Mouse (Mus musculus) urinary bladder, postnatal 10 days (tissue): ENCODE measurements around the gene Ndc1.
"Not testable (repeated sequence)": the region's sequence is repeated elsewhere in the genome, so short reads cannot be mapped to it uniquely, and the experiment has no call there.

ENCODE experiments used
- DNase-seq: peaks from one replicate; pipeline ENCODE4 v3.0.0; 2022; ENCODE audit warnings: low spot score

Gene Ndc1

GRCm38 (mm10) chr4:107366408-107366807 lies 1.2 kb upstream of the Ndc1 start:
- not testable (repeated sequence) for DNase-seq

- DNase-seq: no peak
These were observed 4.7 kb downstream of the Ndc1 start for GRCm38 (mm10) chr4:107372304-107372703.

GRCm38 (mm10) chr4:107374677-107375076 lies 7.1 kb downstream of the Ndc1 start:
- DNase-seq: no peak

GRCm38 (mm10) chr4:107378954-107379353 lies 11.4 kb downstream of the Ndc1 start:
- no peak for DNase-seq

GRCm38 (mm10) chr4:107380871-107381270 lies 13.3 kb downstream of the Ndc1 start:
- no peak for DNase-seq

- no peak for DNase-seq
These were observed 19.5 kb downstream of the Ndc1 start for GRCm38 (mm10) chr4:107387038-107387437.

- DNase-seq: no peak
These were observed 19.9 kb downstream of the Ndc1 start for GRCm38 (mm10) chr4:107387465-107387864.

GRCm38 (mm10) chr4:107388291-107388690 lies 20.7 kb downstream of the Ndc1 start:
- no peak for DNase-seq

GRCm38 (mm10) chr4:107389345-107389744 lies 21.8 kb downstream of the Ndc1 start:
- DNase-seq: no peak

GRCm38 (mm10) chr4:107393771-107394170 lies 26.2 kb downstream of the Ndc1 start:
- no peak for DNase-seq

GRCm38 (mm10) chr4:107420202-107420601 lies 52.6 kb downstream of the Ndc1 start:
- no peak for DNase-seq

- no peak for DNase-seq
These were observed 54.1 kb downstream of the Ndc1 start for GRCm38 (mm10) chr4:107421711-107422110.

GRCm38 (mm10) chr4:107422176-107422575 lies 54.6 kb downstream of the Ndc1 start:
- DNase-seq: no peak

GRCm38 (mm10) chr4:107425616-107426015 lies 58.0 kb downstream of the Ndc1 start:
- no peak for DNase-seq

- no peak for DNase-seq
These were observed 59.0 kb downstream of the Ndc1 start for GRCm38 (mm10) chr4:107426631-107427030.

- DNase-seq: no peak
These were observed 65.1 kb downstream of the Ndc1 start for GRCm38 (mm10) chr4:107432717-107433116.

- no peak for DNase-seq
These were observed 66.4 kb downstream of the Ndc1 start for GRCm38 (mm10) chr4:107433998-107434355.

GRCm38 (mm10) chr4:107434356-107435237 lies 67.0 kb downstream of the Ndc1 start, which contains the start of gene Glis1:
Gene Glis1 (plus strand): TSS chr4:107434591.
- no peak for DNase-seq

- DNase-seq: no peak
These were observed 67.8 kb downstream of the Ndc1 start for GRCm38 (mm10) chr4:107435238-107435946.

GRCm38 (mm10) chr4:107436476-107436875 lies 68.9 kb downstream of the Ndc1 start:
- no peak for DNase-seq

- no peak for DNase-seq
These were observed 71.2 kb downstream of the Ndc1 start for GRCm38 (mm10) chr4:107438741-107439140.

- no peak for DNase-seq
These were observed 72.7 kb downstream of the Ndc1 start for GRCm38 (mm10) chr4:107440306-107440705.

- DNase-seq: no peak
These were observed 74.7 kb downstream of the Ndc1 start for GRCm38 (mm10) chr4:107442288-107442687.
